Mouse (Mus musculus) ES-Bruce4 (cell line): ENCODE data around the gene Cep70.

Source experiments
- CTCF ChIP-seq: IDR thresholded peaks from one replicate; pipeline ENCODE4 v1.8.1; 2011; ENCODE audit warnings: low read depth, low read length
- EP300 ChIP-seq: IDR thresholded peaks from 2 replicates; pipeline ENCODE4 v1.6.1; 2011; ENCODE audit warnings: low read depth, low read length; ENCODE audit not compliant: insufficient read depth
- POLR2A ChIP-seq: IDR thresholded peaks from one replicate; pipeline ENCODE4 v1.8.1; 2011; ENCODE audit warnings: low read length; ENCODE audit not compliant: insufficient read depth

- TF ChIP-seq CTCF (no peak), POLR2A (no peak), EP300 (no peak)
Measured at GRCm38 (mm10) chr9:99326881-99327280, 83.7 kb downstream of the Cep70 start.
